Mouse (Mus musculus) midbrain, embryonic 15.5 days (tissue): ENCODE data around the gene Bhlhe40. TPM values are rescaled to one million over a fixed set of nuclear protein-coding genes. Genes with fewer than 3 reads are reported as not detected.

Source experiments
- ATAC-seq: fragments of 200-750 bp; cut with Nextera tagmentation; replicated peaks from 2 replicates; pipeline ENCODE4 v1.8.0; 2017; ENCODE audit warnings: moderate TSS enrichment
- H3K27ac ChIP-seq: fragments of 300-500 bp; sonication (generic); 2 replicates; pipeline ENCODE4 v1.5.1; 2015; ENCODE audit warnings: mild to moderate bottlenecking, inconsistent platforms
- H3K27me3 ChIP-seq: fragments of 300-500 bp; sonication (generic); replicated peaks from 2 replicates; pipeline ENCODE4 v1.6.1; 2015; ENCODE audit warnings: inconsistent platforms
- H3K36me3 ChIP-seq: fragments of 300-500 bp; sonication (generic); replicated peaks from 2 replicates; pipeline ENCODE4 v1.6.1; 2015; ENCODE audit warnings: inconsistent platforms
- H3K4me1 ChIP-seq: fragments of 300-500 bp; sonication (generic); 2 replicates; pipeline ENCODE4 v1.6.1; 2015; ENCODE audit warnings: inconsistent platforms
- H3K4me2 ChIP-seq: fragments of 300-500 bp; sonication (generic); 2 replicates; pipeline ENCODE4 v1.6.1; 2015; ENCODE audit warnings: inconsistent platforms, mild to moderate bottlenecking, moderate library complexity
- H3K4me3 ChIP-seq: fragments of 300-500 bp; sonication (generic); 2 replicates; pipeline ENCODE4 v1.5.1; 2015; ENCODE audit warnings: mild to moderate bottlenecking, inconsistent platforms
- H3K9ac ChIP-seq: fragments of 300-500 bp; sonication (generic); 2 replicates; pipeline ENCODE4 v1.6.1; 2015; ENCODE audit warnings: mild to moderate bottlenecking, inconsistent platforms
- H3K9me3 ChIP-seq: fragments of 300-500 bp; sonication (generic); 2 replicates; pipeline ENCODE4 v1.6.1; 2016; ENCODE audit warnings: inconsistent platforms
- WGBS: fragments of 180-500 bp; shearing (Covaris S2); methylation state at CpG from one replicate; pipeline ENCODE4 v1.1.7; 2015; ENCODE audit warnings: mixed read lengths; 5-methylcytosine and 5-hydroxymethylcytosine counted together
- polyA plus RNA-seq: library from polyadenylated mRNA; unstranded; fragments of >200 nt; fragmentation: Nextera tagmentation; extraction: Ambion mirVana; gene quantifications from 2 replicates; pipeline ENCODE4 v1.2.1, GENCODE M21; 2015

The Bhlhe40 gene
- 5.3 TPM in 2 replicates for polyA plus RNA-seq

DNA sequence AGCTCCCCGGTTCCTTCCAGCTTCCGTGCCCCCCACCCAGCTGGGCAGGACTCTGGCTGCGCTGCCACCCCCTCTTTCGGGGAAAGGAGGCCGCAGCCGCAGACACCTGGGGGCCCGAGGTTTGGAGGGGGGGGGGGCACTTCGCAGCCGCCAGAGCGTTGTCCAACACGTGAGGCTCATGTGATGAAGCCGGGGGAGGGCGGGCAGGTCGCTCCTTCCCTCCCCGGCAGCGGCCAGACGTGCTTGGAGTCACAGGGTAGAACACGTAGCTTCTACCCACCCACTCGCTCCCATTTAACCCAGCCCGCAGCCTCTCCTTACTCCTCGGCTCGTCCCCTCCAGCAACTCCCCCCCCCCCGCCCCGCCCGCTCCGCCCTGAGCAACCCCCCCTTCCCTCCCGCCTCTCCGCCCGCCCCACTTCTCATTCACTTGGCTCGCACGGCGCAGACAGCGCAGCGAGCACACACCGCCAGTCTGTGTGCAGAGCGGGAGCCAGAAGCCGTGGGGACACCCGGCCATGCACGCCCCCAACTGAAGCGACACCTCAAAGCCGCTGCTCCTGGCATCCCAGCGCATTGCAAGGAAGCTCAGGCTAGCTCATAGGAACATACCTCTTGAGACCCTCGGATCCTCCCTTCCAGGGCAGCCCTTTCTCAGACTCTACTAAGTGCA lies at the start of gene Bhlhe40:
Bhlhe40 (plus strand) TSS at position 424 of the 672 bp plus-strand sequence.
- peak within 1 kb of the TSS; percentile 76 for H3K9ac ChIP-seq
- no peaks in the 10 kb centered on the region for H3K36me3 ChIP-seq
- H3K27ac ChIP-seq = peak within 1 kb of the TSS; percentile 89
- peak within 1 kb of the TSS; percentile 99 for H3K4me2 ChIP-seq
- peak; percentile 85 for ATAC-seq
- no peaks in the 10 kb centered on the region for H3K9me3 ChIP-seq
- H3K4me3 ChIP-seq = peak within 1 kb of the TSS; percentile 67
- H3K4me1 ChIP-seq = peaks cover 22% of the 10 kb centered on the region
- under 1% methylated on average over 28 of the region's 43 CpGs for WGBS
- H3K27me3 ChIP-seq = peaks cover 19% of the 10 kb centered on the region

DNA sequence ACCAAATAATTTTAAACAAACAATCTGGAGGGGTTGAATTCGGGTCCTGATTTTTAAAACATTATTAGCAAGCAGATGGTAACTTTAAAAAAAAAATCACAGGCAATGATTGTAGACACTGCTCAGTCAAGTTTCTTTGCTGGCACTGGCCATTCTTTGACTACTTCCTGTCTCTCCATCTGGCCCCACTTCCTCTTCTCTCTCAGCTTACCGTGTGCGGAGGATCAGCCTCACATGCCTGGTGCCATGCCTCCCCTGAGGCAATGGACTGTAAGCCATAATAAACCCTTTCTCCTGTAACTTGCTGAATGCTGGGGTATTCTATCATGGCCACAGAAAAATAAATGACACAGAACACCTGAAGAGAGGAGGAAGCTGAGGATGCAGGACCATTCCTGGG lies 48.8 kb upstream of the Bhlhe40 start:
- Histone ChIP-seq H3K9me3 (no peaks in the 10 kb centered on the region), H3K4me1 (no peaks in the 10 kb centered on the region), H3K27ac (no peak overlapping the region), H3K9ac (no peak overlapping the region), H3K4me2 (no peak overlapping the region), H3K4me3 (no peak overlapping the region), H3K27me3 (no peaks in the 10 kb centered on the region), H3K36me3 (no peaks in the 10 kb centered on the region)
- 84% methylated on average over 3 of the region's 3 CpGs for WGBS
- ATAC-seq = no peak

DNA sequence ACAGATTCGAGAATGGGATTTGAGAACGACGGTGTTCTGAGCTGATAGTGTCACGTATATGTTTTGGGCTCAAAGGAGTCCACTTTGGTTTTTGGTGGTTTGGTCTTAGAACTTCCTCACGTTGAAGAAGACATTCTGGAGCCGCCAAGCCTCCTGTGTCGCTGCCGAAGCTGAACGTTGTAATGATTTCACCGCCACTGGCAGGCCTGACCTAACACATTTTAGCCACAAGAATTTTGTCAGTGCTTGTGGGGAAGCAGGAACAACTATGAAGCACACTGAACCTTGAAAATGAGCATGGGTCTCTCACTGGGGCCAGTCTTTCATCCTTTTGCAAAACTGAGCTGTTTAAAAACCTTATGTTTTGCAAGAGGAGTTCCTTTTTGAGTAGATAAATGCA lies 42.4 kb upstream of the Bhlhe40 start:
- no peaks in the 10 kb centered on the region for H3K27me3 ChIP-seq
- ATAC-seq = no peak
- no peaks in the 10 kb centered on the region for H3K9me3 ChIP-seq
- WGBS = 92% methylated on average over 10 of the region's 10 CpGs
- no peak overlapping the region for H3K9ac ChIP-seq
- no peak overlapping the region for H3K27ac ChIP-seq
- H3K36me3 ChIP-seq = no peaks in the 10 kb centered on the region
- H3K4me1 ChIP-seq = no peaks in the 10 kb centered on the region
- no peak overlapping the region for H3K4me3 ChIP-seq
- H3K4me2 ChIP-seq = no peak overlapping the region

DNA sequence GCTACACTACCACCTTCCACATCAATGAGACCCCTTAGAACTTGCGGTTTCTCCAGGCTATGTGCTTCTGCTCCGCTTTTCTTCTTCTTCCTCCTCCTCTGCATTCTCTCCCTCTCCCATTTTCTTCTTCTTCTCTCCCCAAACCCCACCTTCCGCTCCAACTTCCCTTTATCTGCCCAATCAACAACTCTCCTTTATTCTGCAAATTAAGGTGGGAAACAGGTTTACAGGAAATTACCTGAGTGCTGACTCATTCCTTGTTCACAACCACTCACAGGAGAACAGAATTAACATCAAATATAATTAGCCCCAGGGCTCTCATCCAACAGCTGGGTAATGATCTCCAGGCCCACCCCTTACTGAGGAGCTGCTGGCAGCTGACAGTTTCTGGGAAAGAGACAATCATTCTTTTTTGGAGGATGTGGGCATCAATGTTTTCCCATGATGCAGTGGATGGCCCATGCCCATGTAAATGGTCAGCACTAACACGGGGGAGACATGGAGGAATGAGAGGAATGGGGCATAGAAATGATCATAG lies 37.3 kb upstream of the Bhlhe40 start:
- Histone ChIP-seq H3K9me3 (no peaks in the 10 kb centered on the region), H3K27me3 (no peaks in the 10 kb centered on the region), H3K4me2 (no peak overlapping the region), H3K27ac (no peak overlapping the region), H3K9ac (no peak overlapping the region), H3K4me1 (no peaks in the 10 kb centered on the region), H3K4me3 (no peak overlapping the region), H3K36me3 (no peaks in the 10 kb centered on the region)
- no peak for ATAC-seq
- 93% methylated on average over 4 of the region's 4 CpGs for WGBS

DNA sequence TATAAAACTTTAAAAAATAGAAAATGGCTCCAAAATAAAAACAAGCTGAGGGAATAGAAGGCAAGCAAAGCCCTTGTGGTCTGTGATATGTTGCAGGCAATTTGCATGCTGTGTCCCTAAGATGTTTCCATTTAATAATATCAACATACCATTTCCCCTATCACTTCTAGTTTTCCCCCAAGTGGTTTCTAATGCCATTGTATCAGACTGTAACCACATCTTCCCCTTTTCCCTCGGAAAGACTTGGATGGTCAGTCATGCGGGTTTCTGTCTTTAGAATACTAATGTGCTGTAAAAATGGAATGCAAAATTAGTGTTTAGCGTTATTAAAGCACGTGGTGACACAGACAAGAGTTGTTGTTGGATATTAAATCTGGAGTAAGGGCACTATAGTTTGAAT lies 35.5 kb upstream of the Bhlhe40 start:
- no peaks in the 10 kb centered on the region for H3K27me3 ChIP-seq

DNA sequence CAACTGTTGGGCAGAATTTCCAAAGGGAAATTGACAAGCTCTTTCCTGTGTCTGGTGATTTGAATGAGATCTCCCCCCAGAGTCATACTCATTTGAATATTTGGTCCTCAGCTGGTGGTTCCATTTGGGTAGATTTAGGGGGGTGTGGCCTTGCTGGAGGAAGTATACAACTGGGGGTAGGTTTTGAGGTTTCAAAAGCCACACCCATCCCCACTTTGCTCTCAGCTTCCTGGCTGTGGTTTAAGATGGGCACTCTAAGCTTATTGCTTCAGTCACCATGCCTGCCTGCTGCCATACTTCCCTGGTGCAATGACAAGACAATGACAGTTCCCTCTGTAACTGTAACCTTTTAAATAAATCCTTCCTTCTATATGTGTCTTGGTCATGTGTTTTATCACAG lies 29.7 kb upstream of the Bhlhe40 start:
- H3K36me3 ChIP-seq = no peaks in the 10 kb centered on the region

More for the DNA sequence above, 35.5 kb upstream of the Bhlhe40 start:
- Histone ChIP-seq H3K27ac (no peak overlapping the region), H3K36me3 (no peaks in the 10 kb centered on the region), H3K4me1 (no peaks in the 10 kb centered on the region), H3K4me3 (no peak overlapping the region), H3K9me3 (no peaks in the 10 kb centered on the region; the same call in 1 of the 2 replicates), H3K4me2 (no peak overlapping the region), H3K9ac (no peak overlapping the region)
- no peak for ATAC-seq
- WGBS = 88% methylated on average over 4 of the region's 4 CpGs

DNA sequence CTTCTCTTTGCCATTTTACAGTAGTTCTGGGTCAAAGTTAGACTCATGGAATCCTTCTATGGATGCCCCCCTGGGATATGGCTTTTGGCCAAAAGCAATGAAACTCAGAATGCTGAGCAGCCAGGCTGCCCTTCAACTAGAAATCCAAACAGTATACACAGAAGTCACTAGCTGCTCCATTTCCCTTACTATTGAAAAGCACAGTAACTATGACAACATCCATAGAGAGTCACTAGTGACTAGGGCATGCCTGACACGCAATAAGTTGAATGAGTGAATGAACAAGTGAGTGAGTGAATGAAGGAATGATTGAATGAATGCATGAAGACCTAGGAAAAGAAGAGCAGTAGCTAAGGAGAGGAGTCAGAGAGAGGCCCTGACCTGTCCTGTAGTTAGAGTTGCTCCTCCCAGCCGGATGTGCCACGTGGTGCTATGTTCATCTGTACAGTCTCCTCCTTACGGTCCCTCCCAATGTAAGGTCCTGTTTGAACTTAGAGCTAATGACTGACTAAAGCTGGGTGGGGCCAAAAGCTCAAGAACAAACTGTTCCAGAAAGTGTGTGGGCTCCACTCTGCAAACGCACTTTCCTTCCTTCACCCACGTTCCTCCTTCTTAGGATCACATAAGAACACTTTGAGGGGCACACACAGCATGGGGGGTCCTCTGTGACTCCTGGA lies 22.1 kb upstream of the Bhlhe40 start:
- H3K27me3 ChIP-seq = no peaks in the 10 kb centered on the region
- no peaks in the 10 kb centered on the region for H3K4me1 ChIP-seq
- no peak overlapping the region for H3K4me3 ChIP-seq
- no peaks in the 10 kb centered on the region for H3K36me3 ChIP-seq
- H3K4me2 ChIP-seq = no peak overlapping the region
- 90% methylated on average over 6 of the region's 6 CpGs for WGBS
- no peaks in the 10 kb centered on the region for H3K9me3 ChIP-seq
- no peak for ATAC-seq
- H3K9ac ChIP-seq = no peak overlapping the region
- H3K27ac ChIP-seq = no peak overlapping the region

More for the DNA sequence above, 29.7 kb upstream of the Bhlhe40 start:
- ATAC-seq = no peak
- Histone ChIP-seq H3K4me1 (no peaks in the 10 kb centered on the region), H3K9me3 (no peaks in the 10 kb centered on the region; the same call in 1 of the 2 replicates), H3K27ac (no peak overlapping the region), H3K9ac (no peak overlapping the region), H3K4me3 (no peak overlapping the region), H3K27me3 (no peaks in the 10 kb centered on the region), H3K4me2 (no peak overlapping the region)

DNA sequence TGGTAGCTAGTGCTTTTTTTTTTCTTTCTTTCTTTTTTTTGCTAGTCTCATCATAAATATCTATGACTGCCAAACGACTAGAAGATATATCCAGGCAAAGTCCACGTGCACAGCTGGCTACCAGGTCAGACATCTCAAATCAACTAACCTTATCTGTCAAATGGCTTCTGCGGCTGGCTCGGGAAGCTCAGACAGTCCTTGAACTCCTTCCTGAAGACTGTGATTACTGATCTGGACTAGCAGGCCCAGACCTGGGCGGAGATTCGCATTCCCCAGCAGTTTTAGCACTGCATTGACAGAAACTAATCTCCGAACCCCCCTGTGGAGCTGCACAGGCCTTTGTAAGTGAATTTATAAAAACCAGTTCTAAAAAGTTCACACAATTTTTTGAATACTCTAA lies 18.4 kb upstream of the Bhlhe40 start:
- Histone ChIP-seq H3K9me3 (no peaks in the 10 kb centered on the region), H3K27ac (no peak overlapping the region), H3K27me3 (no peaks in the 10 kb centered on the region), H3K36me3 (no peaks in the 10 kb centered on the region), H3K4me1 (no peaks in the 10 kb centered on the region), H3K4me3 (no peak overlapping the region), H3K4me2 (no peak overlapping the region), H3K9ac (no peak overlapping the region)
- 73% methylated on average over 7 of the region's 7 CpGs for WGBS
- no peak for ATAC-seq

DNA sequence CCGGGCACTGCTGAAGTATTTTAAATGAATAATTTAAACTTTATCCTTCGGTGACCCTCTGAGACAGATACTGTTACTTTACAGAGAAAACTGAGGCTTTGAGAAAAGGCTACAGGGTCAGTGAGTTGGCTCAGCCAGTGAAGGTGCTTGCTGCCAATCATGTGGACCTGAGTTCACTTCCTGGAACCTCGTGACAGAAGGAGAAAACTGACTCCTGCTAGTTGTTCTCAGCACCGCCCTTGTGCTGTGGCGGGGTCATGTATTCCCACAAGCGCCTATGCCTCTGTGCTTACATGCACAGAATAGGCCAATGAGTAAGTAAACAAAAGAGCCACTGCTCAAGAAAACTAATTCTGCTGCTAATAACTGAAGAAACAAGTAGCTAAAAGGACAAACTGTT lies 17.4 kb upstream of the Bhlhe40 start:
- ATAC-seq = no peak
- H3K27ac ChIP-seq = no peak overlapping the region
- no peaks in the 10 kb centered on the region for H3K4me1 ChIP-seq
- no peak overlapping the region for H3K4me3 ChIP-seq
- H3K36me3 ChIP-seq = no peaks in the 10 kb centered on the region
- 73% methylated on average over 6 of the region's 6 CpGs for WGBS
- H3K9ac ChIP-seq = no peak overlapping the region
- no peak overlapping the region for H3K4me2 ChIP-seq
- no peaks in the 10 kb centered on the region for H3K27me3 ChIP-seq
- no peaks in the 10 kb centered on the region for H3K9me3 ChIP-seq

DNA sequence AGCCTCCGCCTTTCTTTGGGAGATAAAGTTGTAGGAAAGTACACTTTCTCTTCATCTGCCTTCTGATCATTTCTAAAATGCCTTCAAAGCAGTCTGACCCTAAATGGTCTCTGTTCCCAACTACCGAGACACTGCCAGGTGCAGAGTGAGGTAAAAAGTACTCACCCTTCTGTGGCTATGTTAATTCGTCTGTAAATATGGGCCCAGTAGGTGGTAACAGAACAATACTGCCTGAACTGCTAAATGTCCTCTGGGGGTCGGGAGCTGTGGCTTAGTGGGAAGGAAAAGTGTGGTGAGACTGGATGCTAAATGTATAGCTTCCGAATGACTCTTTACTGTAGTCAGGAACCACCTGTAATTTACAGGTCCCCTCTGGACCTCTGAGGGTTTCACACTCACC lies 16.1 kb upstream of the Bhlhe40 start:
- Histone ChIP-seq H3K9me3 (no peaks in the 10 kb centered on the region), H3K4me1 (no peaks in the 10 kb centered on the region), H3K36me3 (no peaks in the 10 kb centered on the region), H3K27ac (no peak overlapping the region), H3K9ac (no peak overlapping the region), H3K27me3 (no peaks in the 10 kb centered on the region), H3K4me2 (no peak overlapping the region), H3K4me3 (no peak overlapping the region)
- 52% methylated on average over 5 of the region's 5 CpGs for WGBS
- no peak for ATAC-seq

DNA sequence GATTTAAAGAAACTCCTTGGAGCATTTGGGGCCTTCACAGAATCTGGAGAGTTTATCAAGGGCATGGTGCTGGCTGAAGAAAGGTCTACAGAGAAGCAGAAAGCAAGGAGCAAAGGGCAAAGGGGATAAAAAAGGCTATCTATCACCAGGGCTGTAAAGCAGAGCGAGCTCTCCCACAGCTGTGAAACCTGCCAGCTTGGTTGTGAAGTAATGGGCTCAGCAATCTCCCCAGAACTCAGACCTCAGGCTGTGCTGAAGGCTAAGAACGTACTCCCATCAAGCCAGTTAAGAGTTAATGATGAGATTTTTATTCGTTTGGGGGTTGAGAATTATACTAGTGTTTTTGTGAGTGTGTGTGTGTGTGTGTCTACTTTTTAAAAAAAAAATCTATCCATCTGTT lies 13.3 kb upstream of the Bhlhe40 start:
- Histone ChIP-seq H3K4me1 (no peaks in the 10 kb centered on the region), H3K4me2 (no peak overlapping the region), H3K4me3 (no peak overlapping the region), H3K9ac (no peak overlapping the region), H3K36me3 (no peaks in the 10 kb centered on the region), H3K9me3 (no peaks in the 10 kb centered on the region), H3K27ac (no peak overlapping the region), H3K27me3 (no peaks in the 10 kb centered on the region)
- WGBS = 83% methylated on average over 3 of the region's 3 CpGs
- ATAC-seq = no peak

DNA sequence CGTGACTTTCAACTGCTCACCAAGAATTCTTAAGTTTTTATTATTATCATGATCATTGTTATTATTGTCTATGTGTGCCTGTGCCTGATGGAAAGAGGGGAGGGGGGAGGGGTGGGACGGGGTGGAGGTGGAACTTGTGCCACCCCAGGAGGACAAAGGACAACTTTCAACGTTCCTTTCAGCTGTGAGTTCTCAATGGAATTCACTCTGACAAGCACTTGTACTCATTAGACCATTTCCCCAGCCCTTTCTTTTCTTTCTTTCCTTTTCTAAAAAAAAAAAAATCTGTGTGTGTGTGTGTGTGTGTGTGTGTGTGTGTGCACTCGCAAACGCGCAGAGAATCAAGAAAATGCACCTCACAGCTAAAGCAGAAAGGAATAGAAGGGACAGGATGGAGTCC lies 12.4 kb upstream of the Bhlhe40 start:
- H3K4me2 ChIP-seq = no peak overlapping the region
- 36% methylated on average over 6 of the region's 6 CpGs for WGBS
- no peaks in the 10 kb centered on the region for H3K9me3 ChIP-seq
- no peaks in the 10 kb centered on the region for H3K36me3 ChIP-seq
- H3K9ac ChIP-seq = no peak overlapping the region
- H3K4me3 ChIP-seq = no peak overlapping the region
- H3K27ac ChIP-seq = no peak overlapping the region
- ATAC-seq = no peak
- no peaks in the 10 kb centered on the region for H3K27me3 ChIP-seq
- H3K4me1 ChIP-seq = no peaks in the 10 kb centered on the region

DNA sequence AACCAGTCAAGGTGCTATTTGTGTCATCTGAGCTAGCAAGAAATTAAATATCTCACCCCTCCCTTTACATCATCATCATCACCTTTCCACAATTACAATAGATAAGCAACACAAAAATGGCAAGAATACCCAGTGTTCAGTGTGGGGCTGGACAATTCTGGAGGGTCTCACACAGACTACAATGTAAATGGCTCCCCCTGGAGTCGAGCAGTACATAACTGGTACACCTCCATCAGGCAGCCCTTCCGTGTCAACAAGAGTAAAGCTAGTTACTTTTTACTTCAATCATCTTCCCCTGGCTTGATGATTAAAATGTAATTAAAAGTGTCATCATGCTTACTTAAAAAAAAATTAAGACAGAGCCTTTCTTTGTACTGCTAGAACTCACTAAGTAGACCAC lies 4.6 kb upstream of the Bhlhe40 start:
- H3K27ac ChIP-seq = no peak overlapping the region
- peaks cover 14% of the 10 kb centered on the region for H3K4me1 ChIP-seq
- no peak overlapping the region for H3K9ac ChIP-seq
- no peaks in the 10 kb centered on the region for H3K27me3 ChIP-seq
- no peak overlapping the region for H3K4me2 ChIP-seq
- H3K9me3 ChIP-seq = no peaks in the 10 kb centered on the region
- 57% methylated on average over 2 of the region's 2 CpGs for WGBS
- H3K4me3 ChIP-seq = no peak overlapping the region
- H3K36me3 ChIP-seq = no peaks in the 10 kb centered on the region
- ATAC-seq = no peak
